Mouse (Mus musculus): ENCODE results near the gene Tnfrsf14. TPM values are rescaled to one million over a fixed set of nuclear protein-coding genes. Genes with fewer than 3 reads are reported as not detected.

Gene Tnfrsf14
- total RNA-seq, 2 experiments from 2014 or later = 0.84 to 1.3 TPM

DNA sequence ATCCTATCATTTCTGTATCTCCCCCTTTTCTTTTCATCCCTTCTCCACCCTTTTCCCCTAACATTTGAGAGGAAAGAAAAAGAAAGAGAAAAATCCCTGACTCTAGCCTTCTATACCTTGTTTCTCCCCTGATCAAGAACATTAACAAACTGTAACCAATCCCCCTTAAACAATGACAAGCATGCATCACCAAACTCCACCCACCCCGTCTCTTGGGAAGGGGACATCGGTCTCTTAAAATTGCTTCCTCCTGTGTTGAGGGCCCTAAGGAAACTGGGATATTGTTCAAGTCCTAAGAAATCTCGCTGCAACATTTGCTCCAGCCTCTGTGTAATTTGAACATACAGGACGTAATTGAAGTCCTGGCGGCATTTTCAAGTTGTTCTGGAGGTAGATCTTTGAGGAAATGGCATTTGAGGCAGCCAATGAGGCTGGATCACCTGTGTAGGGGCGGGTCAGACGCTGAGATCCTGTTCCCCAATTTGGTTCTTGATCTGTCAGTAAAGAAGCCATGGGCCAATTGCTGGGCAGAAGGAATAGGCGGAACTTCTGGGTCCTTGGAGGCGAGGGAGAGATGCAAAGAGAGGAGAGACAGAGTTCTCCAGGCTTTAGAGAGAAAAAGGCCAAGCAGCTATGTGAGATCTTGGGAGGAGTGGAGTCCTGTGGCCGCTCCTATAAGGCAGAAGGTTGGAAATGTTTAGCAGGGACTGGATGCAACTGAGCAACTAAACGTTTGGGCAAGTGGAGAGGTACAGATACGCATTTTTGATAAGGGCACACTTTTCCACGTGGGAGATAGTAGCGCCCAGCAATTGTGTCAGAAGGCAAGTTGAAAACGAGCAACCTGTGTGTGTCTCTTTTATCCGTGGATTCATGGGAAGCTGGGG lies 23.9 kb downstream of the Tnfrsf14 start:
- Histone ChIP-seq H3K27ac (no peak overlapping the region), H3K4me3 (peak overlapping the region; percentile 40)
- no peak for TF ChIP-seq CTCF (conservative IDR thresholded peaks at IDR 0.05)
- peak; percentile 67 to 83 for DNase-seq (ENCODE audit: low spot score in 2 of 2)

GRCm38 (mm10) chr4:154902371-154902770 lies 26.0 kb downstream of the Tnfrsf14 start:
- H3K27ac ChIP-seq = no peak overlapping the region
- TF ChIP-seq CTCF (conservative IDR thresholded peaks at IDR 0.05) = no peak
- DNase-seq (ENCODE audit: low spot score in 2 of 2) = no peak
- no peak overlapping the region for H3K4me3 ChIP-seq

DNA sequence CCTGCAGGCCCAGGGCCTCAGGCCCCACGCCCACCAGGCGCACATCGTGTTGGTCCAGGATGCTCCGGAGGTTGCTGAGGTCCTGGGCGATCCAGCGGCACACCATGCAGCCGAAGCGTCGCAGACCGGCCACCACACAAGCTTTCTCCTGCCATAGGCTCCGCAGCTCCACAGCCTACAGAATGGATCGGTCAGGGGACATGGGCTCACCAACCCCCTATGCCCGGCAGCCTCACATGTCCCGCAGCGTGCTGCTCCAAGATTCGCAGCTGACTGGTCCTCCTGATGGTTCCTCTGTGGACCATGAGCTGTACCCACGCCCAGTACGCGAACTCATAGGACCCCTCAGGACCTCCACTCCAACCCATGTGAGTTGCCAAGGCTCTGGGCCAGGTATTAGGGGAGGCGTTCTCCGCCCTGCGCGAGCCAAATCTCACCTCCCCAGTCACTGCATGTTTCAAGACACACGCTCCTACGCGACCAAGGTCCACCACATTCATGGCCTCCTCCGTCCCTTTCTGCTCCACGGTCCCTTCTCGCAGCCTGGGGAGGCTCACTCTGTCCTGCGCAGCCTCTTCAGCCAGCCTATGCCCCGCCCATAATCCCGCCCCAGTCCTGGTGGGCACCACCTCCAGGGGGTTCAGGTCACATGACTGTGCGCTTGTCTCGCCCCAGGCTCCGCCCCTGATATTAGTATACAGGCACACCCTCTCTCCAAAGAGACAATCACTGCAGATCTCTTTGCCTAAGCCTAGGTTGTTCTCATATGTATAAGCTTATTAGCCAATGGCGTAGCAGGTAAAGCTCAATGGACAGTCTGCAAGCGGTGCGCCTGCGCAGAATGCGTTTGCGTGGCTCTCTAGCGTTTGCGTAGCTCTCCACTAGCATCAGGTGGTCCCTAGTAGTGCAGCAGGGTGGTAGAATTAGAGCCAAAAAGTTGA lies 29.6 kb downstream of the Tnfrsf14 start, which contains the start of gene Fam213b:
Gene Fam213b (minus strand): TSS at position 630 of the 941 bp plus-strand sequence.
- Histone ChIP-seq H3K27ac (peak within 1 kb of the TSS; percentile 82), H3K4me3 (peak within 1 kb of the TSS; percentile 69)
- TF ChIP-seq CTCF (conservative IDR thresholded peaks at IDR 0.05) = no peak
- DNase-seq (ENCODE audit: low spot score in 2 of 2) = peak; percentile 76 to 88

GRCm38 (mm10) chr4:154897676-154898465 lies 30.5 kb downstream of the Tnfrsf14 start:
- TF ChIP-seq CTCF (conservative IDR thresholded peaks at IDR 0.05) = no peak
- peak overlapping the region; percentile 82; the same call in 1 of the 2 replicates for H3K27ac ChIP-seq

DNA sequence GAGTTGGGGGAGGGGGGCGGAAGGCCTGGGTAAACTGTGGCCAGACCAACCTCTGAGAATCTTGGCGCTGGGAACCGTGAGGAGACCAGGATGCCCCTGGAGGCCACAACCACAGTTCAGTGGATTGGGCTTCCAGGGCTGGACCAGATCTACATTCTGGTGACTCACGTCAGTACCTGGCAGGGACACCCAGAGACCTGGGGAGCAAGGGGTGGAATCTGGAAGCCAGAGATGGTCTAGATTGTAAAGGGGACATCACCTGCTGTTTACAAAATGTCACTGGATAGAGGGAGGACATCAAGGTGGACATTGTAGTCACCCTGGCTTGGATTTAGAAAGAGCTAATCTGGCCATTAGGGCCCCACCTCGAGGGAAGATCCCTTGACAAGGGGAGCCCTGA lies 32.8 kb downstream of the Tnfrsf14 start:
- Histone ChIP-seq H3K27ac (no peak overlapping the region), H3K4me3 (no peak overlapping the region)
- no peak for DNase-seq (ENCODE audit: low spot score in 2 of 2)
- no peak for TF ChIP-seq CTCF (conservative IDR thresholded peaks at IDR 0.05)

More at GRCm38 (mm10) chr4:154897676-154898465, 30.5 kb downstream of the Tnfrsf14 start:
- no peak for DNase-seq (ENCODE audit: low spot score in 2 of 2)
- peak overlapping the region; percentile 69 for H3K4me3 ChIP-seq

- Histone ChIP-seq H3K4me3 (no peak overlapping the region), H3K27ac (no peak overlapping the region)
- DNase-seq (ENCODE audit: low spot score in 2 of 2) = no peak
- no peak for TF ChIP-seq CTCF (conservative IDR thresholded peaks at IDR 0.05)
Measured at GRCm38 (mm10) chr4:154890887-154891286, 37.5 kb downstream of the Tnfrsf14 start.

DNA sequence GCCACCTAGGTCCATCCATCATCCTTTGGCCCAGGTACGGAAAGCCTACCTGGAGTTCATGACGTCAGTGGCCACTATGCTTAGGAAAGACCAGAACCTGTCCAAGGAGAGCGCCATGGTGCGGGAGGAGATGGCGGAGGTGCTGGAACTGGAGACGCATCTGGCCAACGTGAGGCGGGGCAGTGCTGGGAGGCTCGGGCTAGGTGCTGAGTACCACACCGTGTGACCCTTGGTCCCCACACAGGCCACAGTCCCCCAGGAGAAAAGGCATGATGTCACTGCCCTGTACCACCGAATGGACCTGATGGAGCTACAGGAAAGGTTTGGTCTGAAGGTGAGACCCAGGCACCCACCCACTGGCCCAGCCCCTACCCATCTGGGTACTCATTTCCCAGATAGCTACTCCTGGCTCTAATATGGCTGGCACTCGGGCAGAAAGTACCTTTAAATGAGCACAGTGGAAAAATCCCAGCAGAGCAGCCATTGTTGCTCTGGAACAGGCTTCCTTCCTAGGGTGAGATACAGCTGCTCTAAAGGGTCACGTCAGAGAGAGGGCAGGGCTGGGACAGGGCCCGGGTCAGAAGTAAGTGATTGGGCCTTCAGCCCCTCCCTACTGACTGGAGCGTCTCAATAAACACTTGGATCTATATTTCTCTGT lies 40.6 kb downstream of the Tnfrsf14 start:
- no peak for TF ChIP-seq CTCF (conservative IDR thresholded peaks at IDR 0.05)
- Histone ChIP-seq H3K4me3 (no peak overlapping the region), H3K27ac (no peak overlapping the region)
- no peak for DNase-seq (ENCODE audit: low spot score in 2 of 2)

DNA sequence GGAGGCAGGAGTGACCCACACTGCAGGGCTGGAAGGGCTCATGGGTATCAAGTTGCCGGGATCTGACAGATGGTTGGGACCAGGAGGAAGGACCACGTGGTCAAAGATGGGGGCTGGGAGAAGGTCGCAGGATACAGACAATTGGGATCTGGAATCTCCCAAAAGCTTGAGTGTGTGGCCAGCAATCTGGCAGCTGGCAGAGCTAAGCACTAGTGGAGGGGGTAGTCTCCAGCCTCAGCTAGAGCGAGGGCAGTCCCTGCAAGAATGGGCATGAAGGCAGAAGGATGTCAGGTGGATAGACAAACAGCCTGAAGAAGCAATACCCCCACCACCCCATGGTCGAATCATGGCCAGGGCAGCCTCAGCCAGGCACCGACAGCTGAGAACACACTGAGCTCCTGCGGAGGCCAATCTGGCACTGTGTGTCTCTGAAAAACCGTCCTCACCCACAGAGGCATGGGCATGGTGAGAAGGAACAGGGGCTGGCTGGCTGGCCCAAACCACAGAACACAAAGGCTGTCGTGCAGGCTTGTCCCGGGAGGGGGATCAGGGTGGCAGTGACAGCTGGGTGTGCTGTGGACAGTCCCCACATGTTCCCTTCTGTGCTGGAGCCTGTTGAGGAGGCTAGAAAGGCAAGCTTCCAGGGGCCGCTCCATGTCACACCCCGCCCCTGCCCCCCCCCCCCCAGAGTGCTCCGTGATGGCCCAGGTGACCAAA lies 41.3 kb downstream of the Tnfrsf14 start:
- TF ChIP-seq CTCF (conservative IDR thresholded peaks at IDR 0.05) = no peak
- DNase-seq (ENCODE audit: low spot score in 2 of 2) = no peak
- Histone ChIP-seq H3K27ac (no peak overlapping the region), H3K4me3 (no peak overlapping the region)

DNA sequence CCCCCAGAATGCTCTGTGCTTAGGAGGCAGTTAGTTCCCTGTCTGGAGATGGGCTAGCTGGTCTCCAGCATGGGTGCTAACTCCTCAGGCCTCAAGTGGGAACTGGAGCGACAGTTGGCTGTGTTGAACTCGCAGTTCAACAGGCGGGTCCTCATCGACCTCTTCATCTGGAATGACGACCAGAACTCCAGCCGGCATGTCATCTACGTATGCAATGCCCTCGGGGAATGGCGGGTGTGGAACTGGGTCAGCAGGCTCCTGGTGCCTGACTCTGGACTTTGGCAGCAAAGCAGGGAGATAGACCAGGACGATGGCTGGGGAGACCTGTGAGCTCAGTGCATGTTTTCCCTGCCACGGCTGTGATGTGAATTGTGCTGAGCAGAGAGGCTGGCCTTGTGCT lies 42.9 kb downstream of the Tnfrsf14 start:
- no peak overlapping the region for H3K4me3 ChIP-seq
- H3K27ac ChIP-seq = no peak overlapping the region
- no peak for DNase-seq (ENCODE audit: low spot score in 2 of 2)
- no peak for TF ChIP-seq CTCF (conservative IDR thresholded peaks at IDR 0.05)

- no peak for TF ChIP-seq CTCF (conservative IDR thresholded peaks at IDR 0.05)
- Histone ChIP-seq H3K4me3 (no peak overlapping the region), H3K27ac (no peak overlapping the region)
- DNase-seq (ENCODE audit: low spot score in 2 of 2) = no peak
Measured at GRCm38 (mm10) chr4:154882014-154882659, 46.2 kb downstream of the Tnfrsf14 start.

- TF ChIP-seq CTCF (conservative IDR thresholded peaks at IDR 0.05) = no peak
- DNase-seq (ENCODE audit: low spot score in 2 of 2) = peak in 1 of 2 experiments; percentile 34
- H3K27ac ChIP-seq = no peak overlapping the region
- H3K4me3 ChIP-seq = no peak overlapping the region
Measured at GRCm38 (mm10) chr4:154880730-154881129, 47.6 kb downstream of the Tnfrsf14 start.
